Mouse (Mus musculus): ENCODE results near the gene Ccnl2.
"Not testable (repeated sequence)": the region's sequence is repeated elsewhere in the genome, so short reads cannot be mapped to it uniquely, and the experiment has no call there.

Ccnl2 gene

GRCm38 (mm10) chr4:155811929-155812664, at the start of gene Ccnl2:
Gene Ccnl2 (plus strand): TSS chr4:155812489.
- DNase-seq (ENCODE audit: low read depth, low spot score) = peak; percentile 95

- no peak for DNase-seq (ENCODE audit: low read depth, low spot score)
These were observed 42.8 kb upstream of the Ccnl2 start for GRCm38 (mm10) chr4:155769496-155769879.

GRCm38 (mm10) chr4:155769880-155770512, 42.3 kb upstream of the Ccnl2 start:
- DNase-seq (ENCODE audit: low read depth, low spot score) = no peak

GRCm38 (mm10) chr4:155770626-155771025, 41.7 kb upstream of the Ccnl2 start:
- no peak for DNase-seq (ENCODE audit: low read depth, low spot score)

GRCm38 (mm10) chr4:155771706-155772105, 40.6 kb upstream of the Ccnl2 start:
- DNase-seq (ENCODE audit: low read depth, low spot score) = no peak

GRCm38 (mm10) chr4:155772786-155773185, 39.5 kb upstream of the Ccnl2 start:
- no peak for DNase-seq (ENCODE audit: low read depth, low spot score)

GRCm38 (mm10) chr4:155773335-155774078, 38.8 kb upstream of the Ccnl2 start:
- no peak for DNase-seq (ENCODE audit: low read depth, low spot score)

GRCm38 (mm10) chr4:155774280-155774754, 38.0 kb upstream of the Ccnl2 start, which contains the start of gene Vwa1:
Gene Vwa1 (minus strand): TSS chr4:155774698.
- peak; percentile 75 for DNase-seq (ENCODE audit: low read depth, low spot score)

GRCm38 (mm10) chr4:155774971-155775740, 37.1 kb upstream of the Ccnl2 start:
- no peak for DNase-seq (ENCODE audit: low read depth, low spot score)

GRCm38 (mm10) chr4:155775855-155776254, 36.4 kb upstream of the Ccnl2 start:
- DNase-seq (ENCODE audit: low read depth, low spot score) = no peak

- DNase-seq (ENCODE audit: low read depth, low spot score) = no peak
These were observed 35.5 kb upstream of the Ccnl2 start for GRCm38 (mm10) chr4:155776704-155777335.

GRCm38 (mm10) chr4:155777816-155778215, 34.5 kb upstream of the Ccnl2 start:
- no peak for DNase-seq (ENCODE audit: low read depth, low spot score)

- DNase-seq (ENCODE audit: low read depth, low spot score) = no peak
These were observed 32.8 kb upstream of the Ccnl2 start for GRCm38 (mm10) chr4:155779498-155779897.

GRCm38 (mm10) chr4:155780895-155781294, 31.4 kb upstream of the Ccnl2 start:
- no peak for DNase-seq (ENCODE audit: low read depth, low spot score)

GRCm38 (mm10) chr4:155783486-155784080, 28.7 kb upstream of the Ccnl2 start:
- no peak for DNase-seq (ENCODE audit: low read depth, low spot score)

- DNase-seq (ENCODE audit: low read depth, low spot score) = no peak
These were observed 28.1 kb upstream of the Ccnl2 start for GRCm38 (mm10) chr4:155784081-155784701.

GRCm38 (mm10) chr4:155785246-155785645, 27.0 kb upstream of the Ccnl2 start:
- no peak for DNase-seq (ENCODE audit: low read depth, low spot score)

- DNase-seq (ENCODE audit: low read depth, low spot score) = no peak
These were observed 26.5 kb upstream of the Ccnl2 start, which contains the start of gene Tmem88b for GRCm38 (mm10) chr4:155785819-155786218. Gene Tmem88b (minus strand): TSS chr4:155785874.

- no peak for DNase-seq (ENCODE audit: low read depth, low spot score)
These were observed 24.0 kb upstream of the Ccnl2 start for GRCm38 (mm10) chr4:155788300-155788699.

- DNase-seq (ENCODE audit: low read depth, low spot score) = not testable (repeated sequence)
These were observed 23.5 kb upstream of the Ccnl2 start for GRCm38 (mm10) chr4:155788833-155789232.
